Mouse (Mus musculus) erythroblast, embryonic 14.5 days (primary cell): ENCODE measurements around the gene Gtf3c2.

Experiments
- GATA1 ChIP-seq: IDR thresholded peaks from 2 replicates; pipeline ENCODE4 v1.6.1; 2012; ENCODE audit warnings: low read length, inconsistent platforms, mixed read lengths
- TAL1 ChIP-seq: IDR thresholded peaks from 3 replicates; pipeline ENCODE4 v1.6.1; 2012; ENCODE audit warnings: low read length, inconsistent platforms, mixed read lengths

DNA sequence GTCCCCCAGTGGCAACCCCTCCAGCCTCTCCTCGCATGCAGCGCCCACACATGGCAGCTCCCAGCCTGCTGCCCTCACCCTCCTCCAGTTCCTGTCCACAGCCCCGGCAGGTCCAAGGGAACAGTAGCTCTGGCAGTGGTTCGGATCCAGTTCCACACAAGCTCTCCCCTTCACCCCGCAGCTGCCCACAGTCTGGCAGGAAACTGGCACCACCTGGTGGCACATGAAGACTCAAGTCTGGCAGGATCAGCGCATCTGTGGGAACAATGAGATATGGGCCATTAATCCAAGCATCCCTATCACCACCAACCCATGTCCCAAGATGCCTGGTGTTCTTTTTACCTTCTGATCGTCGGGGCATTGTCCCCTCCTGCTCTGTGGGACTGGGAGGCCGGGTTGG lies 19.9 kb upstream of the Gtf3c2 start:
- TF ChIP-seq GATA1 (no peak), TAL1 (no peak)
